Mouse (Mus musculus): Measurements from ENCODE around the gene Pla2g1b. TPM values are rescaled to one million over a fixed set of nuclear protein-coding genes. Genes with fewer than 3 reads are reported as not detected.

Gene Pla2g1b
- polyA plus RNA-seq, 1 experiment from 2014 or later = 0.89 TPM

DNA sequence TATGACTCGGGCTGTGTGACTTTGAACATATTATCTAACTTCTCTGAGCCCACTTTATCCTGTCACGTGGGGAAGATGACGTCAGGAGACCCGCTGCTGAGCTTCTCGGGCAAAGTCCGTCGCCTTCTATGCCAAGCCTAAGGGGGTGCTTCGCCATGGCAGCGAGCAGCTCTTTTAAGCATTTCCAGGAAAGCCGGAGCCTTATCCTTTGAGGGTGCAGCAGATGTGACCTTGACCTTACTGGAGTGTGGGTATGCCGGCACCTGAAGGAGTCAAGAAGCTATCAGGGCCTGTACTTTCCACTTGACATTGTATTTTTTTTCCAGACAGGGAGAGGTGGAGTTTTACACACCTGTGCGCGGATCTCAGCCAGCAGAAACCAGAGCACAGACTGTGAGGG, 7.1 kb upstream of the Pla2g1b start:
- Histone ChIP-seq H3K9ac (ENCODE audit: low read depth, low read length) (no peak overlapping the region), H3K4me1 (replicated peaks; ENCODE audit: control insufficient read depth, insufficient read depth, low read length) (no peaks in the 10 kb centered on the region; the same call in 1 of the 2 replicates), H3K4me2 (no peak overlapping the region), H3K36me3 (ENCODE audit: control insufficient read depth, insufficient read depth, low read length) (no peaks in the 10 kb centered on the region), H3K27ac (ENCODE audit: low read depth, low read length) (no peak overlapping the region), H3K9me3 (ENCODE audit: control insufficient read depth, low read length) (no peaks in the 10 kb centered on the region), H3K27me3 (replicated peaks; ENCODE audit: control insufficient read depth, insufficient read depth, low read length) (peaks cover 7% of the 10 kb centered on the region; the same call in 1 of the 2 replicates), H3K4me3 (ENCODE audit: low read depth, low read length) (no peak overlapping the region)
- WGBS = 64% methylated on average over 13 of the region's 13 CpGs
- ATAC-seq (replicated peaks; ENCODE audit: low FRiP score) (no peak), DNase-seq (ENCODE audit: low spot score) (no peak)

DNA sequence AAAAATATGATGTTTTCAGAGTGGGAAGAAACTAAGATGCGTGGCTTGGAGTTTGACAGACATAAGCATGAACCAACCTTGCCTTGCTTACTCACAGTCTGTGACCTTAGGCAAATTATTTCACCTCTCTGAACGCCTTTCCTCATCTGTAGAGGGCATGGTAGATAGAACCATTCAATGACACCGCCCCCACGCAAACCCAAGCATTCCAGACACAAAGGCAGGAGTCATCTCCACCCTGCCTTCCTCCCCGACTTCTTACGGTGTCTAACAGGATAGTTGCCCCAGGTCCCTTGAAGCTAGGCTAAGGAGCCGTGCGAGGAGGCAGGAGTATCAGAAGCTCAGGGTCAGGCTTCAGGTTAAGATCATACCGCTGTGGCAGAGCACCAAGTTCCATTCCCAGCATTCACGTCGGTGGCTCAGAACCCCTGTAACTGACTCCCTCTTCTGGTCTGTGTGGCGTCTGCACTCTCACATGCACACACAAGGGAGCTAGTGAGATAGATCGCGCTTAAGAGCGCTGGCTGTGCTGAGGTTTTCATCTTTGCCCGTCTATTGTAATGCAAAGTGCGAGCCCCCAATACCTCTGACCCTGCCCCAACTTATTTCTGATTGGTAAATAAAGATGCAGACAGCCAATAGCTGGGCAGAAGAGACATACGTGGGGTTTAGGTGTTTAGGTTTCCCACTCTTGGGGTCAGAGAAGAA, 1.5 kb upstream of the Pla2g1b start:
- whole genome bisulfite sequencing = 76% methylated on average over 18 of the region's 18 CpGs
- Histone ChIP-seq H3K4me2 (no peak overlapping the region), H3K9me3 (ENCODE audit: control insufficient read depth, low read length) (no peaks in the 10 kb centered on the region), H3K36me3 (ENCODE audit: control insufficient read depth, insufficient read depth, low read length) (no peaks in the 10 kb centered on the region), H3K4me3 (ENCODE audit: low read depth, low read length) (no peak overlapping the region), H3K27ac (ENCODE audit: low read depth, low read length) (no peak overlapping the region), H3K9ac (ENCODE audit: low read depth, low read length) (no peak overlapping the region), H3K4me1 (replicated peaks; ENCODE audit: control insufficient read depth, insufficient read depth, low read length) (peaks cover 7% of the 10 kb centered on the region; the same call in 1 of the 2 replicates), H3K27me3 (replicated peaks; ENCODE audit: control insufficient read depth, insufficient read depth, low read length) (no peaks in the 10 kb centered on the region)
- DNase-seq (ENCODE audit: low spot score) = no peak
- no peak for ATAC-seq (replicated peaks; ENCODE audit: low FRiP score)

- Histone ChIP-seq H3K4me1 (replicated peaks; ENCODE audit: control insufficient read depth, insufficient read depth, low read length) (peaks cover 11% of the 10 kb centered on the region), H3K9ac (ENCODE audit: low read depth, low read length) (no peak overlapping the region), H3K27ac (ENCODE audit: low read depth, low read length) (no peak overlapping the region), H3K9me3 (ENCODE audit: control insufficient read depth, low read length) (no peaks in the 10 kb centered on the region), H3K36me3 (ENCODE audit: control insufficient read depth, insufficient read depth, low read length) (no peaks in the 10 kb centered on the region), H3K4me3 (ENCODE audit: low read depth, low read length) (no peak overlapping the region), H3K27me3 (replicated peaks; ENCODE audit: control insufficient read depth, insufficient read depth, low read length) (peaks cover 4% of the 10 kb centered on the region; the same call in 1 of the 2 replicates), H3K4me2 (no peak overlapping the region)
- 66% methylated on average over 6 of the region's 6 CpGs for WGBS
- no peak for ATAC-seq (replicated peaks; ENCODE audit: low FRiP score)
- DNase-seq (ENCODE audit: low spot score) = no peak
These were observed 3.7 kb downstream of the Pla2g1b start for GRCm38 (mm10) chr5:115469791-115470190.

DNA sequence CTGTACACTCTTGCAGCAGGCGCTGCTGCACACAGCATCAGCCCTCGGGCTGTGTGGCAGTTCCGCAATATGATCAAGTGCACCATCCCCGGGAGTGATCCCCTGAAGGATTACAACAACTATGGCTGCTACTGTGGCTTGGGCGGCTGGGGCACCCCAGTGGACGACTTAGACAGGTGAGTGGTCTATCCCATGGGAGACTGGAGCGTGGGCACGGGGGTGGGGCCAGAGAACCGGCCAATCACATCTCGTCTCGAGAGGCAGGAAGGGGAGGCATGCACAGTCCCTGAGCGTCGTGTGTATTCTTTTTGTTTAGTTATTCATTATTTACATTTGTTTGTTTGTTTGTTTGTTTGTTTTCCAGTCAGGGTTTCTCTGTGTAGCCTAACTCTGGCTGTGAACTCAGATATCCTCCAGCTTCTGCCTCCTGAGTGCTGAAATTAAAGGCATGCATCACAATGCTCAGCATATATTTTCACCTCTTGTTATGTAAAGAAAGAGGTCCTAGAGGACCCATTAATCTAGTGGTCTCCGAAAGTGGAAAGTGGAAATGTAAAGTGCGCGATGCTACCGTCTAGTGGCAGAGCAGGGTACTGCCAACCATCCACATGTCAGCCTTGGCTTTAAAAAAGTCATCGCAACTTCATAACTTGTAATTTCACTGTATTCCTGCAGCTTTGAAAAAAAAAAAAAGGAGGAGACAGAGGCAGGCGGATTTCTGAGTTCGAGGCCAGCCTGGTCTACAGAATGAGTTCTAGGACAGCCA, 4.9 kb downstream of the Pla2g1b start:
- peak overlapping the region; percentile 56 for H3K4me2 ChIP-seq
- H3K9me3 ChIP-seq (ENCODE audit: control insufficient read depth, low read length) = no peaks in the 10 kb centered on the region
- no peak for ATAC-seq (replicated peaks; ENCODE audit: low FRiP score)

GRCm38 (mm10) chr5:115473191-115473590, 7.1 kb downstream of the Pla2g1b start:
- no peak for ATAC-seq (replicated peaks; ENCODE audit: low FRiP score)
- WGBS = 72% methylated on average over 10 of the region's 10 CpGs
- no peak overlapping the region for H3K4me3 ChIP-seq (ENCODE audit: low read depth, low read length)

More for the DNA sequence above, 4.9 kb downstream of the Pla2g1b start:
- 38% methylated on average over 20 of the region's 20 CpGs for WGBS
- Histone ChIP-seq H3K9ac (ENCODE audit: low read depth, low read length) (no peak overlapping the region; the same call in 1 of the 2 replicates), H3K4me3 (ENCODE audit: low read depth, low read length) (no peak overlapping the region; the same call in 1 of the 2 replicates), H3K4me1 (replicated peaks; ENCODE audit: control insufficient read depth, insufficient read depth, low read length) (peaks cover 14% of the 10 kb centered on the region), H3K27me3 (replicated peaks; ENCODE audit: control insufficient read depth, insufficient read depth, low read length) (peaks cover 4% of the 10 kb centered on the region; the same call in 1 of the 2 replicates), H3K36me3 (ENCODE audit: control insufficient read depth, insufficient read depth, low read length) (no peaks in the 10 kb centered on the region), H3K27ac (ENCODE audit: low read depth, low read length) (no peak overlapping the region)
- DNase-seq (ENCODE audit: low spot score) = no peak

GRCm38 (mm10) chr5:115474174-115474828, 8.2 kb downstream of the Pla2g1b start:
- Histone ChIP-seq H3K9ac (ENCODE audit: low read depth, low read length) (no peak overlapping the region), H3K27ac (ENCODE audit: low read depth, low read length) (no peak overlapping the region), H3K4me1 (replicated peaks; ENCODE audit: control insufficient read depth, insufficient read depth, low read length) (peaks cover 9% of the 10 kb centered on the region), H3K4me2 (peak overlapping the region; percentile 31; the same call in 1 of the 2 replicates), H3K4me3 (ENCODE audit: low read depth, low read length) (no peak overlapping the region), H3K27me3 (replicated peaks; ENCODE audit: control insufficient read depth, insufficient read depth, low read length) (peaks cover 4% of the 10 kb centered on the region; the same call in 1 of the 2 replicates), H3K36me3 (ENCODE audit: control insufficient read depth, insufficient read depth, low read length) (no peaks in the 10 kb centered on the region), H3K9me3 (ENCODE audit: control insufficient read depth, low read length) (no peaks in the 10 kb centered on the region)
- DNase-seq (ENCODE audit: low spot score) = no peak
- no peak for ATAC-seq (replicated peaks; ENCODE audit: low FRiP score)
- WGBS = 60% methylated on average over 22 of the region's 22 CpGs

More at GRCm38 (mm10) chr5:115473191-115473590, 7.1 kb downstream of the Pla2g1b start:
- peaks cover 9% of the 10 kb centered on the region for H3K4me1 ChIP-seq (replicated peaks; ENCODE audit: control insufficient read depth, insufficient read depth, low read length)
- peaks cover 4% of the 10 kb centered on the region; the same call in 1 of the 2 replicates for H3K27me3 ChIP-seq (replicated peaks; ENCODE audit: control insufficient read depth, insufficient read depth, low read length)
- no peaks in the 10 kb centered on the region for H3K36me3 ChIP-seq (ENCODE audit: control insufficient read depth, insufficient read depth, low read length)
- no peaks in the 10 kb centered on the region for H3K9me3 ChIP-seq (ENCODE audit: control insufficient read depth, low read length)
- H3K9ac ChIP-seq (ENCODE audit: low read depth, low read length) = no peak overlapping the region
- H3K27ac ChIP-seq (ENCODE audit: low read depth, low read length) = no peak overlapping the region
- DNase-seq (ENCODE audit: low spot score) = no peak
- no peak overlapping the region for H3K4me2 ChIP-seq

GRCm38 (mm10) chr5:115475337-115476106, 9.5 kb downstream of the Pla2g1b start:
- Histone ChIP-seq H3K9ac (ENCODE audit: low read depth, low read length) (0 out of 2 replicates have a peak overlapping the region, but pooled peaks have one; percentile 44), H3K4me1 (replicated peaks; ENCODE audit: control insufficient read depth, insufficient read depth, low read length) (peaks cover 12% of the 10 kb centered on the region), H3K36me3 (ENCODE audit: control insufficient read depth, insufficient read depth, low read length) (no peaks in the 10 kb centered on the region), H3K4me3 (ENCODE audit: low read depth, low read length) (peak overlapping the region; percentile 35), H3K9me3 (ENCODE audit: control insufficient read depth, low read length) (no peaks in the 10 kb centered on the region), H3K27ac (ENCODE audit: low read depth, low read length) (no peak overlapping the region), H3K4me2 (peak overlapping the region; percentile 59), H3K27me3 (replicated peaks; ENCODE audit: control insufficient read depth, insufficient read depth, low read length) (peaks cover 7% of the 10 kb centered on the region; the same call in 1 of the 2 replicates)
- ATAC-seq (replicated peaks; ENCODE audit: low FRiP score) (peak; percentile 72; the same call in 1 of the 2 replicates), DNase-seq (ENCODE audit: low spot score) (peak; percentile 63)
- 13% methylated on average over 22 of the region's 22 CpGs for WGBS

All from liver, embryonic 11.5 days (tissue).